Mouse (Mus musculus): ENCODE measurements around the gene Fam169b.

DNA sequence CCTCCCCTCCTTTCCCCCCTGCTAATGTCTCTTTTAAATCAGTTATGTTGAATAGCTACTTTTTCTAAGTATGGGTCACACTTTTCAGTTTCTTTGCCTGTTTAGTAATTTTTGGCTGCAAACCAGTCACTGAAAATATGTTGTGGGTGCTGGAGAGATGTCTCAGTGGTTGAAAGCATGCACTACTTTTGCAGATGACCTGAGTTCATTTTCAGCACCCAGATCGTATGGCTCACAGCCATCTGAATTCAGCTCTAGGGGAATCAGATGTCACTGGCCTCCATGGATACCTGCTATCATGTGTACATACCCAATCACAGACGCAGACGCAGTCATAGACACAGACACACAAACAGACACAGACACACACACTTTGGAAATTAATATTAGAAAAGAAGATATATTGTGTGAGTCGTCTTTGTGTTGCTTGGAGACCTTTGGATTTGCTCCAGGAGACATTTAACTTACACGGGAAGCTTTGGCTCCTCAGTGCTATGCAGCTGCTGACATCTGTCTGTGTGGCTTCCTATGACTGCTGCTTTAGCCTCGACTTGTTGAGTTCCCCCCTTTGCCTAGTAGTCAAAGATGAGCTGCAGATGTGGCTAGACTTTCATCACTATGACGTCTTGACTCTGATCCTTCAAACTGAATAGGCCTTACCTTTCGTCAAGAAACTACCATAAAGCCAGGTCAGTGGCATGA, 63.6 kb downstream of the Fam169b start:
- TF ChIP-seq CTCF (conservative IDR thresholded peaks at IDR 0.05; ENCODE audit: low read length) = no peak
- TF ChIP-seq POU5F1 (IDR thresholded peaks at IDR 0.05; ENCODE audit: borderline replicate concordance, low read length) = no peak
- TF ChIP-seq NANOG (IDR thresholded peaks at IDR 0.05; ENCODE audit: borderline replicate concordance, low read length) = no peak
